Mouse (Mus musculus) erythroblast, embryonic 14.5 days (primary cell): ENCODE measurements at regions not wholly inside any gene's neighbourhood (a gene's known extent, or its start where the extent isn't known, plus 50 kb on each side); places are given as distances from the start of the nearest gene placed in this dataset.

ENCODE experiments used
- GATA1 ChIP-seq: IDR thresholded peaks from 2 replicates; pipeline ENCODE4 v1.6.1; 2012; ENCODE audit warnings: low read length, inconsistent platforms, mixed read lengths
- TAL1 ChIP-seq: IDR thresholded peaks from 3 replicates; pipeline ENCODE4 v1.6.1; 2012; ENCODE audit warnings: low read length, inconsistent platforms, mixed read lengths

GRCm38 (mm10) chr16:50798095-50798494, 207.1 kb upstream of the Ccdc54 start:
- no peak for TF ChIP-seq TAL1
- TF ChIP-seq GATA1, result no peak
